Mouse (Mus musculus): ENCODE data around the gene Plekho2. TPM values are rescaled to one million over a fixed set of nuclear protein-coding genes. Genes with fewer than 3 reads are reported as not detected.

Gene Plekho2
- polyA plus RNA-seq, 1 experiment = 14.6 TPM

DNA sequence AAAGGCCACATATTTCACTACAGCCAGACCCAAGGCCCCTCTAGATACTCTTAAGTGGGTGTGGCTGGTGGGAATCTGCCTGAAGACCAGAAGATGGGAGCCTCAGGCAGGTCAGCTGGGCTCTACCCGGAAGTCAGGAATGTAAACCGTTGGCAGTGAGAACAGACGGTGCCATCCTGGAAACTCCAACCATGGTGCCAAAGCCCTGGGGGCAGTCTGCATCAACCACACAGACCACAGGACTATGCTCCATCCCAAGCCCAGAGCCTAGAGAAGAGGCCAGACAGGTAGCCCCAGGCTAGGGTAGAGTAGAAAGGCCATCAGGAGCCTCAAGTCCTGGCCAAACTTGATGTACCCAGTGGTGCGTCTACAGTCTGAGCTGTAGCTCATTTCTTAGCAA lies 24.2 kb downstream of the Plekho2 start:
- H3K36me3 ChIP-seq (ENCODE audit: control insufficient read depth, insufficient read depth) = peaks cover 20% of the 10 kb centered on the region
- no peak overlapping the region for H3K4me2 ChIP-seq (ENCODE audit: low read depth)

DNA sequence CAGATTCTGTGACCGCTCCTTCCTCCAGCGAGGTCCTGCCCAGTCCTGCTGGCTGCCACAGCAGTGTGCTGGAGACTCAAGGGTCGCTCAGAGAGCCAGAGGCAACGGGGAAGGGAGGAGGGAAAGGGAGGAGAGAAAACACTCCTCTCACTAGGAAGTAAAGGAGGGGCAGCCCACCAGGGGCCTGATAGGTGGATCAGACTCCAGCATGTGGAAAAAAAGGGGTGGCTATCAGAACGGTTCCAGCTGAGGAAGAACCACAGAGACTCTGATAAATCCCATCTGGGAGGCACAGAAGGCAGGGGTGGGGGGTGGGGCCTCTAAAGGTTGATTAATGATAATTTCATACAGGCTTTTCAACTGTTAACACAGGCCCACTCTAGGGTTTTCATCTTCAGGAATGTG lies 24.8 kb downstream of the Plekho2 start:
- Histone ChIP-seq H3K36me3 (ENCODE audit: control insufficient read depth, insufficient read depth) (peaks cover 14% of the 10 kb centered on the region), H3K4me3 (no peak overlapping the region), H3ac (ENCODE audit: control insufficient read depth, insufficient read length) (no peak overlapping the region), H3K4me2 (ENCODE audit: low read depth) (no peak overlapping the region), H3K79me2 (ENCODE audit: control insufficient read depth, insufficient read depth) (no peaks in the 10 kb centered on the region), H3K27me3 (ENCODE audit: control insufficient read depth, insufficient read depth, insufficient read length) (no peaks in the 10 kb centered on the region)
- TF ChIP-seq POLR2AphosphoS2 (IDR thresholded peaks at IDR 0.05; ENCODE audit: insufficient read length, low read depth) = no peak
- no peak for TF ChIP-seq MYOG (IDR thresholded peaks at IDR 0.05; ENCODE audit: control insufficient read depth in 1 of 3, insufficient read depth in 1 of 3, insufficient read length in 2 of 3, low read depth in 2 of 3)
- no peak for TF ChIP-seq TCF3 (IDR thresholded peaks at IDR 0.05; ENCODE audit: insufficient read length, low read depth)
- TF ChIP-seq REST (IDR thresholded peaks at IDR 0.05; ENCODE audit: insufficient read depth, insufficient read length) = no peak
- TF ChIP-seq SRF (IDR thresholded peaks at IDR 0.05; ENCODE audit: control insufficient read depth, insufficient read length, low read depth) = no peak
- TF ChIP-seq MYOD1 (IDR thresholded peaks at IDR 0.05; ENCODE audit: control insufficient read depth in 1 of 3, insufficient read length in 2 of 3, low read depth in 2 of 3) = no peak
- no peak for TF ChIP-seq USF1 (IDR thresholded peaks at IDR 0.05; ENCODE audit: low read depth)
- TF ChIP-seq TCF12 (IDR thresholded peaks at IDR 0.05; ENCODE audit: insufficient read depth, poor library complexity, severe bottlenecking) = no peak
- no peak for TF ChIP-seq CEBPB (IDR thresholded peaks at IDR 0.05; ENCODE audit: insufficient read depth, poor library complexity, severe bottlenecking)
- no peak for TF ChIP-seq E2F4 (IDR thresholded peaks at IDR 0.05; ENCODE audit: insufficient read depth)
- no peak for TF ChIP-seq MAX (IDR thresholded peaks at IDR 0.05; ENCODE audit: low read depth)
- TF ChIP-seq POLR2A (IDR thresholded peaks at IDR 0.05; ENCODE audit: insufficient read length, low read depth) = no peak

More for the DNA sequence above, 24.2 kb downstream of the Plekho2 start:
- TF ChIP-seq USF1 (IDR thresholded peaks at IDR 0.05; ENCODE audit: low read depth) (no peak), POLR2AphosphoS2 (IDR thresholded peaks at IDR 0.05; ENCODE audit: insufficient read length, low read depth) (no peak), MAX (IDR thresholded peaks at IDR 0.05; ENCODE audit: low read depth) (no peak), TCF12 (IDR thresholded peaks at IDR 0.05; ENCODE audit: insufficient read depth, poor library complexity, severe bottlenecking) (no peak), CEBPB (IDR thresholded peaks at IDR 0.05; ENCODE audit: insufficient read depth, poor library complexity, severe bottlenecking) (no peak), TCF3 (IDR thresholded peaks at IDR 0.05; ENCODE audit: insufficient read length, low read depth) (no peak), E2F4 (IDR thresholded peaks at IDR 0.05; ENCODE audit: insufficient read depth) (no peak)
- H3K4me3 ChIP-seq = no peak overlapping the region
- H3ac ChIP-seq (ENCODE audit: control insufficient read depth, insufficient read length) = no peak overlapping the region
- no peaks in the 10 kb centered on the region for H3K79me2 ChIP-seq (ENCODE audit: control insufficient read depth, insufficient read depth)
- no peaks in the 10 kb centered on the region for H3K27me3 ChIP-seq (ENCODE audit: control insufficient read depth, insufficient read depth, insufficient read length)

GRCm38 (mm10) chr9:65552711-65553110 lies 27.1 kb downstream of the Plekho2 start:
- Histone ChIP-seq H3K4me2 (ENCODE audit: low read depth) (no peak overlapping the region), H3ac (ENCODE audit: control insufficient read depth, insufficient read length) (no peak overlapping the region), H3K27me3 (ENCODE audit: control insufficient read depth, insufficient read depth, insufficient read length) (no peaks in the 10 kb centered on the region), H3K36me3 (ENCODE audit: control insufficient read depth, insufficient read depth) (peaks cover 2% of the 10 kb centered on the region), H3K4me3 (no peak overlapping the region), H3K79me2 (ENCODE audit: control insufficient read depth, insufficient read depth) (no peaks in the 10 kb centered on the region)
- TF ChIP-seq REST (IDR thresholded peaks at IDR 0.05; ENCODE audit: insufficient read depth, insufficient read length) (no peak), TCF3 (IDR thresholded peaks at IDR 0.05; ENCODE audit: insufficient read length, low read depth) (no peak), CEBPB (IDR thresholded peaks at IDR 0.05; ENCODE audit: insufficient read depth, poor library complexity, severe bottlenecking) (no peak), POLR2AphosphoS2 (IDR thresholded peaks at IDR 0.05; ENCODE audit: insufficient read length, low read depth) (no peak), SRF (IDR thresholded peaks at IDR 0.05; ENCODE audit: control insufficient read depth, insufficient read length, low read depth) (no peak), MYOD1 (IDR thresholded peaks at IDR 0.05; ENCODE audit: control insufficient read depth in 1 of 3, insufficient read length in 2 of 3, low read depth in 2 of 3) (no peak), E2F4 (IDR thresholded peaks at IDR 0.05; ENCODE audit: insufficient read depth) (no peak), USF1 (IDR thresholded peaks at IDR 0.05; ENCODE audit: low read depth) (no peak), POLR2A (IDR thresholded peaks at IDR 0.05; ENCODE audit: insufficient read length, low read depth) (no peak), MYOG (IDR thresholded peaks at IDR 0.05; ENCODE audit: control insufficient read depth in 1 of 3, insufficient read depth in 1 of 3, insufficient read length in 2 of 3, low read depth in 2 of 3) (no peak), MAX (IDR thresholded peaks at IDR 0.05; ENCODE audit: low read depth) (no peak), TCF12 (IDR thresholded peaks at IDR 0.05; ENCODE audit: insufficient read depth, poor library complexity, severe bottlenecking) (no peak)

DNA sequence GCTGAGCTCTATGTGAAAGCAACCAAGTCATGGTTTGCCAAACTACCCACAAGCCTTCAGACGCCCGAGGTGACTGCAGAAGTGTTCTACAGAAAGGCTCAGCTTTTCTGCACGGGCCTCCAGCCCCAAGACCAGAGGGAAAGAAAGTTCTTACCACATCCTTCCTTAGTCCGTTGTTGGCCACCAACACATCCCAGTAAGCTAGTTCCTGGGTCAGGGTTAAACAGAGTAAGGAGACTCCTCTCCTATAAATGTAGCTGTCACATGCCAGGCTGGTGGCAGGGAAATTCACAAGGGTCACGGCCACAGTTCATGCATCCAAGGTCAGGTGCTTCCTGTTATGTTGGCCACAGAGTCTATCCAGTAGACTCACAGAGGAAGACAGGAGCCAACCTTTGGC lies 27.7 kb downstream of the Plekho2 start:
- Histone ChIP-seq H3K4me2 (ENCODE audit: low read depth) (no peak overlapping the region), H3K27me3 (ENCODE audit: control insufficient read depth, insufficient read depth, insufficient read length) (no peaks in the 10 kb centered on the region), H3K36me3 (ENCODE audit: control insufficient read depth, insufficient read depth) (no peaks in the 10 kb centered on the region), H3ac (ENCODE audit: control insufficient read depth, insufficient read length) (no peak overlapping the region), H3K4me3 (no peak overlapping the region), H3K79me2 (ENCODE audit: control insufficient read depth, insufficient read depth) (no peaks in the 10 kb centered on the region)
- no peak for TF ChIP-seq TCF12 (IDR thresholded peaks at IDR 0.05; ENCODE audit: insufficient read depth, poor library complexity, severe bottlenecking)
- TF ChIP-seq POLR2A (IDR thresholded peaks at IDR 0.05; ENCODE audit: insufficient read length, low read depth) = no peak
- no peak for TF ChIP-seq USF1 (IDR thresholded peaks at IDR 0.05; ENCODE audit: low read depth)
- no peak for TF ChIP-seq MAX (IDR thresholded peaks at IDR 0.05; ENCODE audit: low read depth)
- TF ChIP-seq CEBPB (IDR thresholded peaks at IDR 0.05; ENCODE audit: insufficient read depth, poor library complexity, severe bottlenecking) = no peak
- no peak for TF ChIP-seq SRF (IDR thresholded peaks at IDR 0.05; ENCODE audit: control insufficient read depth, insufficient read length, low read depth)
- no peak for TF ChIP-seq MYOG (IDR thresholded peaks at IDR 0.05; ENCODE audit: control insufficient read depth in 1 of 3, insufficient read depth in 1 of 3, insufficient read length in 2 of 3, low read depth in 2 of 3)
- no peak for TF ChIP-seq REST (IDR thresholded peaks at IDR 0.05; ENCODE audit: insufficient read depth, insufficient read length)
- TF ChIP-seq POLR2AphosphoS2 (IDR thresholded peaks at IDR 0.05; ENCODE audit: insufficient read length, low read depth) = no peak
- TF ChIP-seq E2F4 (IDR thresholded peaks at IDR 0.05; ENCODE audit: insufficient read depth) = no peak

GRCm38 (mm10) chr9:65551035-65551434 lies 28.8 kb downstream of the Plekho2 start:
- H3K4me2 ChIP-seq (ENCODE audit: low read depth) = peak overlapping the region; percentile 61
- peak in 2 of 3 experiments; percentile 33 to 46 for TF ChIP-seq MYOD1 (IDR thresholded peaks at IDR 0.05; ENCODE audit: control insufficient read depth in 1 of 3, insufficient read length in 2 of 3, low read depth in 2 of 3)
- TF ChIP-seq SRF (IDR thresholded peaks at IDR 0.05; ENCODE audit: control insufficient read depth, insufficient read length, low read depth) = peak; percentile 99
- TF ChIP-seq REST (IDR thresholded peaks at IDR 0.05; ENCODE audit: insufficient read depth, insufficient read length) = no peak
- no peak for TF ChIP-seq POLR2AphosphoS2 (IDR thresholded peaks at IDR 0.05; ENCODE audit: insufficient read length, low read depth)
- H3K36me3 ChIP-seq (ENCODE audit: control insufficient read depth, insufficient read depth) = no peaks in the 10 kb centered on the region
- H3ac ChIP-seq (ENCODE audit: control insufficient read depth, insufficient read length) = no peak overlapping the region
- no peaks in the 10 kb centered on the region for H3K79me2 ChIP-seq (ENCODE audit: control insufficient read depth, insufficient read depth)
- H3K4me3 ChIP-seq = no peak overlapping the region
- H3K27me3 ChIP-seq (ENCODE audit: control insufficient read depth, insufficient read depth, insufficient read length) = no peaks in the 10 kb centered on the region
